Mouse (Mus musculus): ENCODE data around the gene Phka1.
"Not testable (repeated sequence)": the region's sequence is repeated elsewhere in the genome, so short reads cannot be mapped to it uniquely, and the experiment has no call there.

The Phka1 gene

GRCm38 (mm10) chrX:102643823-102644572 is at the start of gene Phka1:
TSS of gene Phka1 (minus strand) at chrX:102644246.
- DNase-seq (ENCODE audit: low spot score) = peak; percentile 83

GRCm38 (mm10) chrX:102689252-102689651 is 45.2 kb upstream of the Phka1 start:
- DNase-seq (ENCODE audit: low spot score) = not testable (repeated sequence)

- not testable (repeated sequence) for DNase-seq (ENCODE audit: low spot score)
These were observed 42.8 kb upstream of the Phka1 start, which contains the start of gene Gm3880 for GRCm38 (mm10) chrX:102686872-102687271. TSS of gene Gm3880 (minus strand) at chrX:102686972.

GRCm38 (mm10) chrX:102684706-102685105 is 40.7 kb upstream of the Phka1 start:
- DNase-seq (ENCODE audit: low spot score) = not testable (repeated sequence)

GRCm38 (mm10) chrX:102666641-102667040 is 22.6 kb upstream of the Phka1 start:
- no peak for DNase-seq (ENCODE audit: low spot score)

- DNase-seq (ENCODE audit: low spot score) = no peak
These were observed 16.7 kb upstream of the Phka1 start for GRCm38 (mm10) chrX:102660712-102661111.

- DNase-seq (ENCODE audit: low spot score) = no peak
These were observed 1.6 kb upstream of the Phka1 start for GRCm38 (mm10) chrX:102645691-102646090.

GRCm38 (mm10) chrX:102645146-102645545 is 1.1 kb upstream of the Phka1 start:
- no peak for DNase-seq (ENCODE audit: low spot score)

GRCm38 (mm10) chrX:102644573-102644951 is 516 bp upstream of the Phka1 start:
- DNase-seq (ENCODE audit: low spot score) = peak; percentile 15

GRCm38 (mm10) chrX:102601269-102601668 is 42.8 kb downstream of the Phka1 start:
- DNase-seq (ENCODE audit: low spot score) = no peak

- DNase-seq (ENCODE audit: low spot score) = no peak
These were observed 55.5 kb downstream of the Phka1 start for GRCm38 (mm10) chrX:102588560-102588959.

- DNase-seq (ENCODE audit: low spot score) = no peak
These were observed 72.9 kb downstream of the Phka1 start for GRCm38 (mm10) chrX:102571186-102571585.

- peak; percentile 12 for DNase-seq (ENCODE audit: low spot score)
These were observed 87.1 kb downstream of the Phka1 start for GRCm38 (mm10) chrX:102556906-102557305.

GRCm38 (mm10) chrX:102509205-102509604 is 134.8 kb downstream of the Phka1 start:
- no peak for DNase-seq (ENCODE audit: low spot score)

- peak; percentile 43 for DNase-seq (ENCODE audit: low spot score)
These were observed 139.2 kb downstream of the Phka1 start, which contains the start of gene Hdac8 for GRCm38 (mm10) chrX:102504644-102505481. TSS of gene Hdac8 (minus strand) at chrX:102505359.

GRCm38 (mm10) chrX:102504179-102504578 is 139.9 kb downstream of the Phka1 start:
- no peak for DNase-seq (ENCODE audit: low spot score)

- DNase-seq (ENCODE audit: low spot score) = no peak
These were observed 149.9 kb downstream of the Phka1 start for GRCm38 (mm10) chrX:102493992-102494730.

- DNase-seq (ENCODE audit: low spot score) = no peak
These were observed 158.5 kb downstream of the Phka1 start for GRCm38 (mm10) chrX:102485575-102485974.

- no peak for DNase-seq (ENCODE audit: low spot score)
These were observed 164.4 kb downstream of the Phka1 start for GRCm38 (mm10) chrX:102479665-102480064.

- DNase-seq (ENCODE audit: low spot score) = no peak
These were observed 165.1 kb downstream of the Phka1 start for GRCm38 (mm10) chrX:102478965-102479364.

- no peak for DNase-seq (ENCODE audit: low spot score)
These were observed 165.6 kb downstream of the Phka1 start for GRCm38 (mm10) chrX:102478481-102478880.

- peak; percentile 53 for DNase-seq (ENCODE audit: low spot score)
These were observed 167.3 kb downstream of the Phka1 start for GRCm38 (mm10) chrX:102476784-102477183.
